Mouse (Mus musculus) c-Kit-positive CD71-positive TER-119-negative erythroid progenitor cells, embryonic 14.5 days (primary cell): ENCODE results near the gene Rnf138rt1.

Experiments
- DNase-seq: peaks from one replicate; pipeline ENCODE4 v3.0.0-alpha.2; 2013; ENCODE audit warnings: low read depth

The Rnf138rt1 gene

GRCm38 (mm10) chrX:163760617-163761434 is at the start of gene Rnf138rt1:
Gene Rnf138rt1, minus strand, starts transcription at chrX:163761329.
- DNase-seq, result no peak

GRCm38 (mm10) chrX:163807270-163807669 is 46.1 kb upstream of the Rnf138rt1 start:
- DNase-seq, result no peak

DNA sequence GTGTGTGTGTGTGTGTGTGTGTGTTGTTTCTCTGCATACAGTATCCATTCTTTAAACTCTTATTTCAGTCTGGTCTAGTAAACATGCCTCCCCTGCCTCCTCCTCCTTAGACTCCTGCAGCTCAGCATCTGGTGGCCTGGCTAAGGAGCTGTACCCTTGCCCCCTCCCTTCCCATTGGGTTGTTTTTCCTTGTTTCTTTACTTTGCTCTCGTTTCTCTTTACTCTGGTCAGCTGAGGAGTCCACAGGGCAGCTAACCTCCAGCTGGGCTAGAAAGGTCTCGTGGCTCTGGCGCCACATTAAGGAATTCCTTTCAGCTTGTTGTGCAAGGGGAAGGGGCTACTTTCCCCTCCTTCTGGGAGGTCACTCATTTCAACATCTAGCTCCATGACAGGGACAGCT is 5.2 kb upstream of the Rnf138rt1 start:
- DNase-seq, result no peak

DNA sequence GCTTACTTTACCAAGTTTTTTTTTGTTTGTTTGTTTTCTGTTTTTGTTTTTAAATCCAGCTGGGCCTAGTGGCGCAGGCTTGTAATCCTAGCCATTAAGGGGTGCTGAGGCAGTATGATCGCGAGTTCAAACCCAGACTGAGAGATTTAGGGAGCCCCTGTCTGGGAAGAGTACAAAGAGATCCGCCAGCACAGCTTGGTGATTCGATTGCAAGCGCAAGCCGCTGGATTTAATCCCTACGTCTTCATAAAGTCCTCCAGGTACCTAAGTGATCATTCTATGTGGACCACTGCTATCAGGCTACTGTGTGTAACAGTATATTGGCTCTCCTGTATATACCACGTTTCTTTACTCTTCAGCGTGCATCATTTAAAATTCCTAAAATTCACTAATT is 303 bp upstream of the Rnf138rt1 start:
- no peak for DNase-seq

DNA sequence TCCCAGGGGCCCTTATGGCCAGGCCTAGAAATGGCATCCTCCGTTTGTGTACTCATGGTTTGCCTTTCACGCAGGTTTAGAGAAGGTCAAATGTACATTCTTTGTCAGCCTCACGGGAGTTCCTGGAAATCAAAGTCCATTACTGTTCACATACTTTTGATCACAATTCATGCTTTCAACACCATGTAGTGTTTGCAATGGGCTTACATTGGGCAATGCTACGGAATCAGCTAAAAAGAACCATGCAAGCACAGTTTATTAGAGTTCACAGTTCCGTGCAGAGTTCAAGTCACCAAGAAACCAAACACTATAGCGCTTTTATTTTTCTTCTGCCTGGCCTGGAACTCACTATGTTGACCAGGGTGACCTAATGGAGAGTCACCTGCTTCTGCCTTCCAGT is 15.1 kb downstream of the Rnf138rt1 start:
- no peak for DNase-seq

GRCm38 (mm10) chrX:163743896-163744295 is 17.2 kb downstream of the Rnf138rt1 start:
- DNase-seq, result no peak

DNA sequence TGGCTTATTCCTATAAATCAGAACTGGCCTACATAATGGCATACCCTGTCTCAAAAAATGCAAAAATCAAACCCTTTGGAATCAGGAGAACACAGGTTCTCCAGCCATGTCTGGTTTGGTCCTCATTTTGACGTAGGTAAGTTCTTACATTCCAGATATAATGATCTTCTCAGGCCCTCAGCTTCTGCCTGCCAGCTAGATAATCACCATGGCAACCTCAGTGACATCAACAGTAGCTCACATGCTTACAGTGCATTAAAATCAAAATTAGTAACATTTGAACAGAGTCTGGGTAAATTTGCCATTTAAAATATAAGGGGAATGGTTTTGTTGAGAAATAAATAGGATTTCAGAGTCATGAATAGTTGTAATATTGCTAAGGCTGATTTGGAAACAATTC is 22.2 kb downstream of the Rnf138rt1 start:
- DNase-seq, result no peak

DNA sequence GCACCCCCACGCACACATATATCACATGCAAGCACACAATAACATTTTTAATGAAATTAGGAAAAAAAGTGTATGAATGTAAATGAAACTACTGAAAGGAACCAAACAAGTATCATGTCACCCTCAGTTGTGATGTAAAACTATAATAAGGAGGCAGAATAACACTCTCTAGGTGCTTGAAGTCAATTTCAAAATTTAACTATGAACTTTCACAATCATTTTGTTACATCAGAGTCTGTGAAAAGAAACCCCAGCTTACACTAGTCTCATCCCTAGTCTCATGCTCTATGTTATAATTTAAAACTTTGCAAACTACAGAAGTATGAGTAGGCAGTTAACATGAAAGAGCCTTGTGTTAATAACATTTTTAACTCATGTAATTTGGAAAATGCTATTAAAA is 27.0 kb downstream of the Rnf138rt1 start:
- DNase-seq, result no peak

DNA sequence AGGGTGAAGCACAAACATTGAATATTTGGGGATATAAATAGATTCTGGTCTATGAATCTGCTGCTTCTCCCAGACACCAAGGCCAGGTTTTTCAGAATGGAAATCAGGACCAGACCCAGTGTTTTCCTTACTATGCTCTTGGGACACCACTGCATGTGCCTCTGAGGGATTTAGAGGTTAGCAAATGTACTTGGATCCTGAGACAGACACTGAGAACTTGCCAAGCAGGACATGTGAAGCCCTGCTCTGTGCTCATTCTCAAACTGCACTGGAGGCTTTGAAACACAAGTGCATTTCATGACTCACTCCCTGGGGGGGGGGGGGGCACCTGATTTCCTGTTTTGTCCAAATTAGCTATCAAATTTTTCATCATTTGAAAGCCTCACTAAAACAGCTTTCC is 37.5 kb downstream of the Rnf138rt1 start:
- DNase-seq, result no peak

DNA sequence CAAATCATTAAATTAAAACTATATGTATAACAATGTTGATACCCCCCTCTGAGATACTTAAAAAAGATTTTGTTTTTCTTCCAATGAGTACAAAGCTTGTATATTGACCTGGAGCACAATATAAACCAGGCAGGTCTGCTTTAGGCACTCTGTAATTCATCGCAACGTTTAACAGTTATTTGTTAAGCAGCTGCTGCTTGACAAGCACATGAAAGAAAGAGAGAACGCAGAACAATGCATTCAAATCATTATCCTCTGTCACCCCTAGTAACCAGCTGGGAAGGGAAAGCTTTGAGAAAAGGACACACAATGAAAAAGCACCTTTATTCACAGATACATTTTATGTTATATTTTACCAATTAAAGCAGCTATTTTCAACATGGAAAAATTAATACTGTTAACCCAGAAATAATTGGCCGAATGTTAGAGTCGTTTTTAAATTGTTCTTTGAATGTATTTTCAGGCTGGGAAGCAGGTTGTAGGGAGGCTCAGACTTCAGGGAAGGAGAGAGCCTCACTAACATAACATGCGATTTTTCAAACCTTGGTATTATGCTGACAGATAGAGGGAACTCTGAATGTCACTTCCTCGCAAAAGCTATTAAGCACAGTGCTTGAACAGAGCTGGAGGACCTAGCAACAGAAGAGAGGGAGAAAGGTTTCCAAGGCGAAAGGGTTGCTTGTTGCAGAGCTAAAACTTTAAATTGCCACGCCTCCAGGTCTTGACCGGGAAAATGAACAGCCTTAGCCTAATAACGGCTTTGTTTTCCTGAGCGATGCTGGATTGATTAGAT is 38.1 kb downstream of the Rnf138rt1 start:
- DNase-seq, result no peak

DNA sequence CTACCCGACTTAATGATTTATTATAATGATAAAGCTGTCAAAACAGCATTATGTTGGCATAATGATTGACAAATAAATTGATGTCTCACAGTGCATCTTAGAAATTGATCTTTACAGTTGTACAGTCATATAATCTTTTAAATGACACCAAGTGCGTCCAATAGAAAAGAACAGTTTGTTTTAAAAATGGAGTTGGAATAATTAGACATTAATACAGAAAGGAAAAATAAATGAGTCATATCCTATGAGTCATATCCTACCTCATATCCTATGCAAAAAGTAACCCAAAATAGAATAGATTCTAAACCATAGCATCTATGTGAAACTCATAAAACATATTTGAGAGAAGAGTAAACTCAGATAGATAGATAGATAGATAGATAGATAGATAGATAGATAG is 40.5 kb downstream of the Rnf138rt1 start:
- no peak for DNase-seq
